In genomic region chr19:30890377-30890776, GRCm38 (mm10) we compare ENCODE assay signal across 11 mouse cellular contexts.
DNase-seq lines count a peak whose midpoint lies in the region; ATAC-seq and TF ChIP-seq lines count a peak whose summit lies in the region.
"Had no signal": no experiment of that assay in that cellular context is flagged by ENCODE, and none has a peak within 500 bp of the region (broad histone marks: within the 10 kb centered on the region; RNA-seq: fewer than 3 reads in every experiment).

No protein-coding gene starts in this region.

- H3K9me3 ChIP-seq in forebrain, embryonic 12.5 days, result no peaks in the 10 kb centered on the region
- H3K9me3 ChIP-seq in forebrain, embryonic 13.5 days (replicated peaks), result no peaks in the 10 kb centered on the region
- no peaks in the 10 kb centered on the region for H3K9me3 ChIP-seq in hindbrain, embryonic 10.5 days
- no peaks in the 10 kb centered on the region for H3K9me3 ChIP-seq in midbrain, postnatal 0 days (ENCODE audit: low read length)
- no peaks in the 10 kb centered on the region for H3K9me3 ChIP-seq in heart, embryonic 12.5 days (replicated peaks)

- no peak overlapping the region for H3K27ac ChIP-seq in forebrain, embryonic 12.5 days
- no peak overlapping the region for H3K27ac ChIP-seq in forebrain, embryonic 13.5 days
- peak overlapping the region; percentile 56; the same call in 1 of the 2 replicates for H3K27ac ChIP-seq in hindbrain, embryonic 10.5 days
- H3K27ac ChIP-seq in midbrain, postnatal 0 days (ENCODE audit: low read depth, low read length), result no peak overlapping the region
- no peak overlapping the region for H3K27ac ChIP-seq in heart, embryonic 12.5 days (ENCODE audit: poor library complexity, severe bottlenecking)

- no peaks in the 10 kb centered on the region for H3K36me3 ChIP-seq in forebrain, embryonic 12.5 days (replicated peaks)
- no peaks in the 10 kb centered on the region for H3K36me3 ChIP-seq in forebrain, embryonic 13.5 days (ENCODE audit: poor library complexity, severe bottlenecking)
- H3K36me3 ChIP-seq in hindbrain, embryonic 10.5 days, result no peaks in the 10 kb centered on the region
- H3K36me3 ChIP-seq in midbrain, postnatal 0 days (ENCODE audit: insufficient read depth, low read length), result no peaks in the 10 kb centered on the region
- no peaks in the 10 kb centered on the region for H3K36me3 ChIP-seq in heart, embryonic 12.5 days

- no peak for TF ChIP-seq CTCF in midbrain, postnatal 0 days (IDR thresholded peaks at IDR 0.05)

- peak; percentile 18 for DNase-seq in Muller cell, postnatal 12 days (ENCODE audit: inconsistent ontology term)
- DNase-seq in hindbrain, embryonic 10.5 days (ENCODE audit: low spot score), result peak; percentile 34
- DNase-seq in midbrain, postnatal 0 days (ENCODE audit: low spot score), result peak; percentile 22
- DNase-seq in gastrocnemius, adult 8-10 months (ENCODE audit: low spot score in 2 of 2), result no peak
- no peak for DNase-seq in gastrocnemius, postnatal 4 days (ENCODE audit: low spot score in 2 of 2)
- DNase-seq: spleen, adult 18-20 months; thymus, adult 18-20 months had no signal

- no peaks in the 10 kb centered on the region for H3K27me3 ChIP-seq in forebrain, embryonic 12.5 days
- H3K27me3 ChIP-seq in forebrain, embryonic 13.5 days, result no peaks in the 10 kb centered on the region
- no peaks in the 10 kb centered on the region for H3K27me3 ChIP-seq in hindbrain, embryonic 10.5 days (ENCODE audit: insufficient read depth, poor library complexity, severe bottlenecking)
- H3K27me3 ChIP-seq in midbrain, postnatal 0 days (ENCODE audit: insufficient read depth, low read length), result no peaks in the 10 kb centered on the region
- H3K27me3 ChIP-seq in heart, embryonic 12.5 days (replicated peaks), result no peaks in the 10 kb centered on the region

- peaks cover 5% of the 10 kb centered on the region for H3K4me1 ChIP-seq in forebrain, embryonic 12.5 days
- H3K4me1 ChIP-seq in forebrain, embryonic 13.5 days, result no peaks in the 10 kb centered on the region; the same call in 1 of the 2 replicates
- H3K4me1 ChIP-seq in hindbrain, embryonic 10.5 days (replicated peaks), result peaks cover 13% of the 10 kb centered on the region
- H3K4me1 ChIP-seq in midbrain, postnatal 0 days (ENCODE audit: insufficient read depth, low read length), result no peaks in the 10 kb centered on the region
- H3K4me1 ChIP-seq in heart, embryonic 12.5 days (replicated peaks), result no peaks in the 10 kb centered on the region

- H3K4me3 ChIP-seq in forebrain, embryonic 12.5 days (replicated peaks), result no peak overlapping the region
- H3K4me3 ChIP-seq in forebrain, embryonic 13.5 days, result no peak overlapping the region
- no peak overlapping the region for H3K4me3 ChIP-seq in hindbrain, embryonic 10.5 days
- H3K4me3 ChIP-seq in midbrain, postnatal 0 days (ENCODE audit: low read depth, low read length), result no peak overlapping the region
- no peak overlapping the region for H3K4me3 ChIP-seq in heart, embryonic 12.5 days

- no peak overlapping the region for H3K4me2 ChIP-seq in forebrain, embryonic 12.5 days
- no peak overlapping the region for H3K4me2 ChIP-seq in forebrain, embryonic 13.5 days
- H3K4me2 ChIP-seq in midbrain, postnatal 0 days (ENCODE audit: low read depth, low read length, poor library complexity, severe bottlenecking), result no peak overlapping the region
- H3K4me2 ChIP-seq in heart, embryonic 12.5 days, result no peak overlapping the region

- H3K9ac ChIP-seq in forebrain, embryonic 12.5 days, result no peak overlapping the region
- no peak overlapping the region for H3K9ac ChIP-seq in forebrain, embryonic 13.5 days
- H3K9ac ChIP-seq in midbrain, postnatal 0 days (replicated peaks; ENCODE audit: low read length, poor library complexity, severe bottlenecking), result no peak overlapping the region
- no peak overlapping the region for H3K9ac ChIP-seq in heart, embryonic 12.5 days

- ATAC-seq in forebrain, embryonic 12.5 days (ENCODE audit: low FRiP score), result peak; percentile 68; the same call in 1 of the 2 replicates
- no peak for ATAC-seq in forebrain, embryonic 13.5 days
- ATAC-seq in midbrain, postnatal 0 days (ENCODE audit: low FRiP score), result no peak
- no peak for ATAC-seq in heart, embryonic 12.5 days (ENCODE audit: insufficient number of reproducible peaks, low FRiP score)
- ATAC-seq: activated CD4-positive, CD25-positive, alpha-beta regulatory T cell, adult 4 months had no signal

- WGBS in forebrain, embryonic 12.5 days, result 60% methylated on average over 2 of the region's 2 CpGs
- 63% methylated on average over 2 of the region's 2 CpGs for WGBS in forebrain, embryonic 13.5 days
- WGBS in hindbrain, embryonic 10.5 days, result 69% methylated on average over 2 of the region's 2 CpGs
- WGBS in midbrain, postnatal 0 days, result 43% methylated on average over 2 of the region's 2 CpGs
- 67% methylated on average over 2 of the region's 2 CpGs for WGBS in heart, embryonic 12.5 days

Comparison
In these comparisons a context has a peak if more than half of its experiments do, and no peak if none do; other contexts are left out.
1. DNase-seq: peak in Muller cell, postnatal 12 days (single experiment), hindbrain, embryonic 10.5 days (single experiment) and midbrain, postnatal 0 days (single experiment); none in gastrocnemius, adult 8-10 months (0 of 2) and gastrocnemius, postnatal 4 days (0 of 2).